Mouse (Mus musculus) myocyte (in vitro differentiated cells): ENCODE results near the gene Tmed10.

Experiments used
- CEBPB ChIP-seq: IDR thresholded peaks from 2 replicates; pipeline ENCODE4 v1.6.1; 2011; ENCODE audit warnings: mild to moderate bottlenecking, moderate library complexity; ENCODE audit not compliant: poor library complexity, insufficient read depth, severe bottlenecking
- E2F4 ChIP-seq: IDR thresholded peaks from one replicate; pipeline ENCODE4 v1.6.1; 2011; ENCODE audit warnings: mild to moderate bottlenecking, control low read depth, moderate library complexity; ENCODE audit not compliant: insufficient read depth
- MAX ChIP-seq: IDR thresholded peaks from one replicate; pipeline ENCODE4 v1.6.1; 2011; ENCODE audit warnings: low read depth, mild to moderate bottlenecking, control low read depth
- MYOG ChIP-seq, 3 experiments: IDR thresholded peaks; one replicate each; pipeline ENCODE4 v1.6.1; 2011; ENCODE audit warnings: control low read depth in 2 of 3, low read depth in 2 of 3, mild to moderate bottlenecking in 2 of 3; ENCODE audit not compliant: insufficient read length in 2 of 3, control insufficient read depth in 1 of 3, insufficient read depth in 1 of 3
- POLR2A ChIP-seq: IDR thresholded peaks from one replicate; pipeline ENCODE4 v1.6.1; 2011; ENCODE audit warnings: low read depth, mild to moderate bottlenecking, control low read depth, moderate library complexity; ENCODE audit not compliant: insufficient read length
- POLR2AphosphoS2 ChIP-seq: IDR thresholded peaks from one replicate; pipeline ENCODE4 v1.6.1; 2011; ENCODE audit warnings: low read depth, control low read depth; ENCODE audit not compliant: insufficient read length
- TCF12 ChIP-seq: IDR thresholded peaks from one replicate; pipeline ENCODE4 v1.6.1; 2011; ENCODE audit warnings: mild to moderate bottlenecking, control low read depth; ENCODE audit not compliant: poor library complexity, insufficient read depth, severe bottlenecking

DNA sequence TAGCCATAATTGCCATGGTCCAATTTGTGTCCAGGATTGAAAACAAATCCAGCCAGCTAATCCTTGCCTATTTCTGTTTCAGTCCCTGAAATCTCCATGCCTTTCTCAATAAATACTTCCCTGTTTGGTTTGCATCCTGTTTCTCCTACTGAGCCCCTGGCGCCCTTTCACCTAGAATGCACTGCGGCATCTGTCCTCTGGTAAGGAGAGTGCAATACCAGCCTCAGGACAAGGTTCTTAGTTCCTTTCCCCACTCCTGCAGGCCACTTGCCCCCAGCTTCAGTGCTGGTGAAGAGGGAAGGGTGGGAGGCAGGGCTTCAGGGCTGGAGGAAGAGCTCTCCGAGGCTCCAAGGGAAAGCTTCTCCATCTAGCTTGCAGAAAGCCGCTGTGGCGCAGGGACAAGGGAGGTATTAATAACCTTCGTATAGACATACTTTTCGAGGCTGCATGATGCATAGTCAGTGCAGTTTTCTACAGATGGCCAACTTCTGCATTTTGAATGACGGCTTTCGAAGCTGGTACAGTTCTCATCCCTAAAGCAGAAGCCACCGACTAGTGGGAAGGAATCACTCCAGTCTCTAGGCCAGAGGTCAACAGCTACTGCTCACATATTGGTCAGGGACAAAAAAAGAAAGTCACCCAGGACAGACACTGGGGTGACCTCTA is 10.8 kb upstream of the Tmed10 start:
- no peak for TF ChIP-seq POLR2A
- TF ChIP-seq CEBPB = no peak
- no peak for TF ChIP-seq E2F4
- TF ChIP-seq TCF12 = no peak
- no peak for TF ChIP-seq MAX
- TF ChIP-seq MYOG (IDR thresholded peaks at IDR 0.05; ENCODE audit: control insufficient read depth in 1 of 3, insufficient read depth in 1 of 3, insufficient read length in 2 of 3, low read depth in 2 of 3) = no peak
- no peak for TF ChIP-seq POLR2AphosphoS2
